Mouse (Mus musculus) MEL (cell line): ENCODE results near the gene Msi2. TPM values are rescaled to one million over a fixed set of nuclear protein-coding genes. Genes with fewer than 3 reads are reported as not detected.
A peak's percentile ranks its signal among the peaks of the same experiment; 100 is the strongest.

Experiments
- DNase-seq: peaks from one replicate; pipeline ENCODE4 v3.0.0; 2011; ENCODE audit warnings: low read depth, low spot score
- H3K27ac ChIP-seq: 2 replicates; pipeline ENCODE4 v1.5.1; 2012; ENCODE audit warnings: low read depth, mild to moderate bottlenecking, control low read depth, low read length, moderate library complexity; ENCODE audit not compliant: control insufficient read depth
- H3K27me3 ChIP-seq, 2 experiments: fragments of 150-350 bp in 1 of 2; sonication (generic) in 1 of 2; 2 replicates each; pipeline ENCODE4 v1.6.1; 2012; ENCODE audit warnings: low read length in 2 of 2, mild to moderate bottlenecking in 2 of 2, improper control_type of control experiment in 1 of 2, moderate library complexity in 1 of 2; ENCODE audit not compliant: insufficient read depth in 2 of 2, control insufficient read depth in 1 of 2
- H3K36me3 ChIP-seq, 2 experiments: 2 replicates each; pipeline ENCODE4 v1.6.1; 2012 to 2014; ENCODE audit warnings: low read length in 2 of 2, improper control_type of control experiment in 1 of 2, inconsistent platforms in 1 of 2, mild to moderate bottlenecking in 1 of 2; ENCODE audit not compliant: insufficient read depth in 2 of 2, control insufficient read depth in 1 of 2
- H3K4me1 ChIP-seq, 2 experiments: fragments of 150-350 bp in 1 of 2; sonication (generic) in 1 of 2; 2 replicates each; pipeline ENCODE4 v1.6.1; 2012; ENCODE audit warnings: low read length in 2 of 2, improper control_type of control experiment in 1 of 2, mild to moderate bottlenecking in 1 of 2; ENCODE audit not compliant: insufficient read depth in 2 of 2, control insufficient read depth in 1 of 2
- H3K4me3 ChIP-seq, 2 experiments: fragments of 150-350 bp in 1 of 2; sonication (generic) in 1 of 2; 2 replicates each; pipeline ENCODE4 v1.5.1; 2012; ENCODE audit warnings: low read depth in 2 of 2, low read length in 2 of 2, mild to moderate bottlenecking in 2 of 2, moderate library complexity in 2 of 2, control low read depth in 1 of 2, improper control_type of control experiment in 1 of 2; ENCODE audit not compliant: control insufficient read depth in 1 of 2, insufficient read depth in 1 of 2
- H3K79me2 ChIP-seq: 2 replicates; pipeline ENCODE4 v1.6.1; 2012; ENCODE audit warnings: mild to moderate bottlenecking, low read length, moderate library complexity; ENCODE audit not compliant: control insufficient read depth, poor library complexity, insufficient read depth
- H3K9ac ChIP-seq: 2 replicates; pipeline ENCODE4 v1.6.1; 2012; ENCODE audit warnings: low read depth, mild to moderate bottlenecking, control low read depth, low read length, moderate library complexity; ENCODE audit not compliant: control insufficient read depth, poor library complexity, severe bottlenecking
- H3K9me3 ChIP-seq: fragments of 150-350 bp; sonication (generic); replicated peaks from 2 replicates; pipeline ENCODE4 v1.6.1; 2012; ENCODE audit warnings: mild to moderate bottlenecking, low read length, improper control_type of control experiment, moderate library complexity; ENCODE audit not compliant: insufficient read depth
- CTCF ChIP-seq, 3 experiments: IDR thresholded peaks in 2 of 3; conservative IDR thresholded peaks in 1 of 3; 2 replicates each; pipeline ENCODE4 v1.5.1; 2011 to 2012; ENCODE audit warnings: low read length in 3 of 3, low read depth in 2 of 3, mild to moderate bottlenecking in 2 of 3, improper control_type of control experiment in 1 of 3, inconsistent platforms in 1 of 3, mixed read lengths in 1 of 3, moderate library complexity in 1 of 3; ENCODE audit not compliant: control insufficient read depth in 1 of 3, insufficient read depth in 1 of 3, poor library complexity in 1 of 3, severe bottlenecking in 1 of 3
- ETS1 ChIP-seq: IDR thresholded peaks from 2 replicates; pipeline ENCODE4 v1.6.1; 2012; ENCODE audit warnings: low read depth, mild to moderate bottlenecking, inconsistent platforms, low read length, improper control_type of control experiment, moderate library complexity
- MAX ChIP-seq: IDR thresholded peaks from 2 replicates; pipeline ENCODE4 v1.6.1; 2011; ENCODE audit warnings: low read length, improper control_type of control experiment
- MAZ ChIP-seq: IDR thresholded peaks from 2 replicates; pipeline ENCODE4 v1.6.1; 2012; ENCODE audit warnings: low read depth, mild to moderate bottlenecking, inconsistent platforms, low read length, improper control_type of control experiment
- MYB ChIP-seq: IDR thresholded peaks from 2 replicates; pipeline ENCODE4 v1.6.1; 2011; ENCODE audit warnings: mild to moderate bottlenecking, low read depth, low read length, improper control_type of control experiment
- RAD21 ChIP-seq: IDR thresholded peaks from 2 replicates; pipeline ENCODE4 v1.6.1; 2011; ENCODE audit warnings: mild to moderate bottlenecking, low read depth, low read length, improper control_type of control experiment
- RCOR1 ChIP-seq: IDR thresholded peaks from 2 replicates; pipeline ENCODE4 v1.6.1; 2012; ENCODE audit warnings: low read depth, mild to moderate bottlenecking, inconsistent platforms, low read length, improper control_type of control experiment
- SMC3 ChIP-seq: IDR thresholded peaks from 2 replicates; pipeline ENCODE4 v1.6.1; 2011; ENCODE audit warnings: low read depth, low read length, improper control_type of control experiment
- TBP ChIP-seq: IDR thresholded peaks from 2 replicates; pipeline ENCODE4 v1.8.0; 2011; ENCODE audit warnings: low read depth, low read length, improper control_type of control experiment
- TCF12 ChIP-seq: IDR thresholded peaks from 2 replicates; pipeline ENCODE4 v1.6.1; 2014; ENCODE audit warnings: low read depth, mild to moderate bottlenecking, inconsistent platforms, low read length, improper control_type of control experiment, moderate library complexity
- USF2 ChIP-seq, 2 experiments: IDR thresholded peaks; 2 replicates each; pipeline ENCODE4 v1.6.1; 2011 to 2012; ENCODE audit warnings: improper control_type of control experiment in 2 of 2, low read length in 2 of 2, borderline replicate concordance in 1 of 2, inconsistent platforms in 1 of 2, low read depth in 1 of 2, mild to moderate bottlenecking in 1 of 2; ENCODE audit not compliant: insufficient read depth in 1 of 2
- ZC3H11A ChIP-seq: IDR thresholded peaks from 2 replicates; pipeline ENCODE4 v1.6.1; 2012; ENCODE audit warnings: low read depth, mild to moderate bottlenecking, inconsistent platforms, low read length, improper control_type of control experiment
- ZMIZ1 ChIP-seq: IDR thresholded peaks from 2 replicates; pipeline ENCODE4 v1.6.1; 2012; ENCODE audit warnings: low read depth, mild to moderate bottlenecking, inconsistent platforms, low read length, improper control_type of control experiment, moderate library complexity
- polyA plus RNA-seq, 2 experiments: library from polyadenylated mRNA; stranded (reverse) in 1 of 2; unstranded in 1 of 2; fragments of >175 nt in 1 of 2; fragments of >200 nt in 1 of 2; gene quantifications; 2 replicates each; pipeline versions ENCODE4 v1.2.1 to v1.2.4; 2012; ENCODE audit warnings: low replicate concordance in 2 of 2, low read depth in 1 of 2; ENCODE audit not compliant: insufficient read length in 2 of 2, insufficient read depth in 1 of 2, missing spikeins in 1 of 2
- total RNA-seq: library from RNA; depleted of rRNA; stranded (reverse); fragments of 300-350 nt; gene quantifications from 2 replicates; pipeline ENCODE4 v1.2.3, GENCODE M21; 2012

Gene Msi2
- total and polyA plus RNA-seq, 3 experiments: 16.2 to 29.7 TPM; not detected in 1

DNA sequence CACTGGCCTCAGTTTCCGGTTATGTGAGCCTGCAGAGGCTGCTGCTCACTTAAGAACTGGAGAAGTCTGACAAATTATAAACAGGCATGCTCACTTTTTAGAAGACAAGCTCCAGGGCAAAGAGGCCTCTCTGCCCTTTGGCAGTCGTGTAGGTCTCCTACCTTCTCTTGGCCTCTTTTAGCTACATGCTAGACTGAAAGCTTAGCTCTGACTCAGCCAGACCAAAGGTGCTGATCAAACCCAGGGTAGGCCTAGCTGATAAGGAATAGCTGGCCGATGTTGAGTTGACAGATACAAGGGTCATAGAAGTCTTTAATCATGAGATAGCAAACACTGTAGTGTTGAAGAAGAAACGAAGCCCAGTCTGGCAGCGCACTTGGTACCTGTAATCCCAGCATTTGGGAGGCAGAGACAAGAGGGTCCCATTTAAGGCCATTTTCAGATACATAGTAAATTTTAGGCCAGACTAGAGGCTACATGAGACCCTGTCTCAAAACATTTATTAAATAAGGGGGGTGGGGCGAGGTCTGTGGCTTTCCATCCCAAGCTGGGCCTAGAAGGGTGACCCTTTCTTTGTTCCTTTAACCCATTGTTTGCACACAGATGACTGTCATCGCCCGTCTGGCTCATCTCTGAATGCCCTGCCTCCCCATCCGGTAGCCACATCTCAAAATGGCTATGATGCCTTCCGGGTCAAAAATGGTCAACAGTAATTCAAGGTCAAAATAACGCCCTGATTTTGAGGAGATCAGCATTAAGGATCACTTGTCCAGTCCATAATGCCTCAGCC is 164.6 kb downstream of the Msi2 start (continued):
- TF ChIP-seq MYB (no peak), MAX (no peak), TCF12 (peak; percentile 79)

DNA sequence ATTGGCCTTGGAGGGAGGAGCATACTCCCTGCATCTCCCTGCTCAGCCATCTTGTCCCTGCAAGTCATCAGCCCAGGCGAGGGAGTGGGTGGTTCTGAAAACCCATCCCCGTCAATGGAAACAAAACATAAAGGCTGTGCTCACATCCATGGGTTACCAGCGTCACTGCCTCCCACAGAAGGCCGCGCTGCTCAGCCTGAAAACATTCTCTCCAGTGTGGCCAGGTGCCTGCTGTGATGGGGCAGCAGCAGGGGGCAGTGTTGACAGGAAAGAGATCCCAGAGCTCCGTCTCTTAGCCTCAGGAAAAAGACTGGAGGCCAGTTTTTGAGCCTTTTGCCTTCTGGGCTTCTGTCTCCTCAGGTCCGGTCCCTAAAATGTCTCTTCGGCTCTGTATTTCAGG is 165.3 kb downstream of the Msi2 start:
- Histone ChIP-seq H3K4me3 (no peak overlapping the region), H3K79me2 (no peaks in the 10 kb centered on the region), H3K27me3 (no peaks in the 10 kb centered on the region), H3K36me3 (peaks cover 0 to 41% of the 10 kb centered on the region in 2 experiments; a peak in 2 of 4 replicates), H3K9ac (peak overlapping the region; percentile 8), H3K27ac (peak overlapping the region; percentile 71), H3K4me1 (peaks cover 40 to 54% of the 10 kb centered on the region in 2 experiments), H3K9me3 (no peaks in the 10 kb centered on the region)
- peak; percentile 35 for DNase-seq
- peak; percentile 48 for TF ChIP-seq SMC3
- TF ChIP-seq CTCF (IDR thresholded peaks at IDR 0.05 in 2 of 3, conservative IDR thresholded peaks at IDR 0.05 in 1 of 3; ENCODE audit: control insufficient read depth in 1 of 3, insufficient read depth in 1 of 3, low read depth in 2 of 3, low read length in 3 of 3, poor library complexity in 1 of 3, severe bottlenecking in 1 of 3): peak; percentile 21 to 70 (median 50); a peak in 4 of 6 replicates
- peak; percentile 29 for TF ChIP-seq ZC3H11A
- TF ChIP-seq MYB: no peak
- TF ChIP-seq RAD21: peak; percentile 35

DNA sequence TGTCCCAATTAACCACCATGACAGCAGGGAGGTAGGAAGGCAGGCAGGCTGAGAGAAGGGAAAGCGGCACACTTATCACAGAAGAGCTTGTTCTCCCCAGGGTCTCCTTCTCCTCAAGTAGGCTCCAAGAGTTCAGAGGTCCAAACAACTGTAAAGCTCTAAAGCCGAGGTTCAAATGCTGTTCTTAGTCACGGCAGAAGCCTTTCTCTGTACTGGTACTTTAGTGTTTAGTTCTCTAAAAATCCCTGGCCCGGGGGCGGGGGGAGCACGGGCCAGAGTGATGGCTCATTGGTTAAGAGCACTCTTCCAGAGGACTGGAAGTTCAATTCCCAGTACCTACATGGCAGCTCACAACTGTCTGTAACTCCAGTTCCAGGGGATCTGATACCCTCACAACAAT is 165.9 kb downstream of the Msi2 start:
- no peaks in the 10 kb centered on the region for H3K27me3 ChIP-seq
- no peak overlapping the region for H3K4me3 ChIP-seq
- no peaks in the 10 kb centered on the region for H3K9me3 ChIP-seq
- peaks cover 0 to 41% of the 10 kb centered on the region in 2 experiments; a peak in 2 of 4 replicates for H3K36me3 ChIP-seq
- H3K9ac ChIP-seq: no peak overlapping the region
- no peak for DNase-seq
- H3K79me2 ChIP-seq: no peaks in the 10 kb centered on the region
- no peak overlapping the region for H3K27ac ChIP-seq
- TF ChIP-seq RAD21: no peak
- no peak for TF ChIP-seq ZMIZ1
- TF ChIP-seq TBP: no peak
- TF ChIP-seq MAZ: no peak
- no peak for TF ChIP-seq ETS1
- TF ChIP-seq USF2 (IDR thresholded peaks at IDR 0.05; ENCODE audit: borderline replicate concordance in 1 of 2, insufficient read depth in 1 of 2, low read depth in 1 of 2, low read length in 2 of 2): no peak
- no peak for TF ChIP-seq CTCF (IDR thresholded peaks at IDR 0.05 in 2 of 3, conservative IDR thresholded peaks at IDR 0.05 in 1 of 3; ENCODE audit: control insufficient read depth in 1 of 3, insufficient read depth in 1 of 3, low read depth in 2 of 3, low read length in 3 of 3, poor library complexity in 1 of 3, severe bottlenecking in 1 of 3)
- no peak for TF ChIP-seq RCOR1
- peaks cover 40 to 54% of the 10 kb centered on the region in 2 experiments for H3K4me1 ChIP-seq
